Mouse (Mus musculus): ENCODE measurements at regions not wholly inside any gene's neighbourhood (a gene's known extent, or its start where the extent isn't known, plus 50 kb on each side); places are given as distances from the start of the nearest gene placed in this dataset.
"Not testable (repeated sequence)": the region's sequence is repeated elsewhere in the genome, so short reads cannot be mapped to it uniquely, and the experiment has no call there.

GRCm38 (mm10) chr17:9268776-9269175 lies 153.1 kb upstream of the Gm17728 start:
- no peak for DNase-seq (ENCODE audit: low read depth, low spot score)

- not testable (repeated sequence) for DNase-seq (ENCODE audit: low read depth, low spot score)
These were observed 143.8 kb upstream of the Gm17728 start for GRCm38 (mm10) chr17:9278046-9278445.

GRCm38 (mm10) chr17:9279481-9279880 lies 142.4 kb upstream of the Gm17728 start:
- no peak for DNase-seq (ENCODE audit: low read depth, low spot score)

- no peak for DNase-seq (ENCODE audit: low read depth, low spot score)
These were observed 140.0 kb upstream of the Gm17728 start for GRCm38 (mm10) chr17:9281891-9282290.

GRCm38 (mm10) chr17:9282333-9283176 lies 139.3 kb upstream of the Gm17728 start:
- no peak for DNase-seq (ENCODE audit: low read depth, low spot score)

GRCm38 (mm10) chr17:9286431-9286830 lies 135.4 kb upstream of the Gm17728 start:
- no peak for DNase-seq (ENCODE audit: low read depth, low spot score)

- peak; percentile 11 for DNase-seq (ENCODE audit: low read depth, low spot score)
These were observed 135.0 kb upstream of the Gm17728 start for GRCm38 (mm10) chr17:9286834-9287233.

GRCm38 (mm10) chr17:9287682-9288081 lies 134.2 kb upstream of the Gm17728 start:
- DNase-seq (ENCODE audit: low read depth, low spot score), result no peak

- DNase-seq (ENCODE audit: low read depth, low spot score), result peak; percentile 14
These were observed 130.3 kb upstream of the Gm17728 start for GRCm38 (mm10) chr17:9291601-9292000.

GRCm38 (mm10) chr17:9292296-9292695 lies 129.6 kb upstream of the Gm17728 start:
- no peak for DNase-seq (ENCODE audit: low read depth, low spot score)

GRCm38 (mm10) chr17:9296371-9296770 lies 125.5 kb upstream of the Gm17728 start:
- DNase-seq (ENCODE audit: low read depth, low spot score), result no peak

GRCm38 (mm10) chr17:9298231-9298630 lies 123.6 kb upstream of the Gm17728 start:
- DNase-seq (ENCODE audit: low read depth, low spot score), result no peak

GRCm38 (mm10) chr17:9301101-9301501 lies 120.8 kb upstream of the Gm17728 start:
- DNase-seq (ENCODE audit: low read depth, low spot score), result no peak

- DNase-seq (ENCODE audit: low read depth, low spot score), result no peak
These were observed 113.4 kb upstream of the Gm17728 start for GRCm38 (mm10) chr17:9308507-9308906.

- DNase-seq (ENCODE audit: low read depth, low spot score), result no peak
These were observed 99.1 kb upstream of the Gm17728 start for GRCm38 (mm10) chr17:9322772-9323171.

GRCm38 (mm10) chr17:9328886-9329455 lies 92.9 kb upstream of the Gm17728 start:
- no peak for DNase-seq (ENCODE audit: low read depth, low spot score)

GRCm38 (mm10) chr17:9357572-9358159 lies 64.2 kb upstream of the Gm17728 start:
- no peak for DNase-seq (ENCODE audit: low read depth, low spot score)

All from forelimb bud, embryonic 11.5 days (tissue).